Mouse (Mus musculus): ENCODE data around the gene Mnat1. TPM values are rescaled to one million over a fixed set of nuclear protein-coding genes. Genes with fewer than 3 reads are reported as not detected.
"Not testable (repeated sequence)": the region's sequence is repeated elsewhere in the genome, so short reads cannot be mapped to it uniquely, and the experiment has no call there.

Gene Mnat1
- polyA plus RNA-seq, 1 experiment = 15.9 TPM

DNA sequence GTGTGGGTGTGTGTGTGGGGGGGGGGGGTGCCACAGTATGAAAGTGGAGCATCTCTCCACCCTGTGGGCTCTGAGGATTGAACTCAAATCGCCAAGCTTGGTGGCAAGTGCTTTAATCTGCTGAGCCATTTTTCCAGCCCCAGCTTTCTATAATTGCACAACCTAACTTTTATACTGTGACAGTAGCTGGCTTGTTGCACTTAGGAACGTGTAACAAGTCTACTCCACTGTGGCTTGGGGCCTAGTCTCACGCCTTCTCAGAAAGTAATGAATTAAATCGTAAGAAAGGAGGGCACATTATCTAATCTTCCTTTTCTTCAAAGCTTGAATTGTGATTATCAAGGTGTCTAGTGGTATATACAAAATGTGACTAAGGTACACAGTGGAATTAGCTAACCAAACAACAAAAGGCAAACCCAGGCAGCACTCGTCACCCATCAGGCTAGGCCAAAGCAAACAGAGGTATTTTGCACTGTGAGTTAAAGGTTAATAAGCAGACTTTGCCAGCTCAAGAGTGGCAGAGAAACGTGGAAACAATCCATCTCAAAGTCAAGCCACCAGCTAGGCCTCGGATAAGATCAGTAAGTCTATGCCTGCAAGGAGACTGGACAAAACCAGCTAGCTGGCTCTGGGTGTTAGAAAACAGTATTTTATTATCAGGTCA lies 32.7 kb upstream of the Mnat1 start:
- Histone ChIP-seq H3K27ac (ENCODE audit: insufficient read depth, low read length) (no peak overlapping the region), H3K27me3 (ENCODE audit: control insufficient read depth, insufficient read depth, low read length) (no peaks in the 10 kb centered on the region; the same call in 1 of the 2 replicates), H3K4me3 (replicated peaks; ENCODE audit: insufficient read depth, low read depth, low read length) (no peak overlapping the region), H3K4me1 (ENCODE audit: control insufficient read depth, insufficient read depth, low read length) (no peaks in the 10 kb centered on the region)
- WGBS = 84% methylated on average over 7 of the region's 7 CpGs
- no peak for TF ChIP-seq CTCF (IDR thresholded peaks at IDR 0.05; ENCODE audit: borderline replicate concordance, insufficient read depth, low read depth, low read length)
- TF ChIP-seq POLR2A (IDR thresholded peaks at IDR 0.05; ENCODE audit: borderline replicate concordance, insufficient read depth, low read length) = no peak
- no peak for DNase-seq

DNA sequence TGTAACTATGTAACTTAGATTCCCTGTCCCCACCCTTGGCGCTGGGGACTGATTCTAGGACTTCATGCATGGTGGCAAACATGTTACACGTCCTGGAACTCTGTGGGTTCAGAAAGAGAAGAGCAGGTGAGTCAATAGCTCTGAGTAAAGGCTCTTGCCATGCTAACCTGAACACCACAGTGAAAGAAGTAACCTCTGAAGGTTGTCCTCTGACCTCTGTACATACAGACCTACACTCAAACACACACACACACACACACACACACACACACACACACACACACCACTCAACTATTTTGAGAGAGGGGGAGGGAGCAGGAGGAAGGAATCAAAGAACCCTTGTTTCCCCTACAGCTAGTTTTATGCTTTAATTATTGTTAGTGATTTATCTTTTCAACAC lies 29.3 kb upstream of the Mnat1 start:
- Histone ChIP-seq H3K27ac (ENCODE audit: insufficient read depth, low read length) (no peak overlapping the region), H3K4me3 (replicated peaks; ENCODE audit: insufficient read depth, low read depth, low read length) (no peak overlapping the region), H3K4me1 (ENCODE audit: control insufficient read depth, insufficient read depth, low read length) (no peaks in the 10 kb centered on the region), H3K27me3 (ENCODE audit: control insufficient read depth, insufficient read depth, low read length) (no peaks in the 10 kb centered on the region)
- no peak for DNase-seq
- 83% methylated on average over 2 of the region's 2 CpGs for WGBS
- TF ChIP-seq POLR2A (IDR thresholded peaks at IDR 0.05; ENCODE audit: borderline replicate concordance, insufficient read depth, low read length) (no peak), CTCF (IDR thresholded peaks at IDR 0.05; ENCODE audit: borderline replicate concordance, insufficient read depth, low read depth, low read length) (no peak)

GRCm38 (mm10) chr12:73094605-73095004 lies 28.9 kb upstream of the Mnat1 start:
- WGBS = 39% methylated on average over 2 of the region's 2 CpGs
- no peak for DNase-seq
- Histone ChIP-seq H3K27ac (ENCODE audit: insufficient read depth, low read length) (no peak overlapping the region), H3K27me3 (ENCODE audit: control insufficient read depth, insufficient read depth, low read length) (no peaks in the 10 kb centered on the region), H3K4me3 (replicated peaks; ENCODE audit: insufficient read depth, low read depth, low read length) (no peak overlapping the region), H3K4me1 (ENCODE audit: control insufficient read depth, insufficient read depth, low read length) (no peaks in the 10 kb centered on the region)
- TF ChIP-seq POLR2A (IDR thresholded peaks at IDR 0.05; ENCODE audit: borderline replicate concordance, insufficient read depth, low read length) (no peak), CTCF (IDR thresholded peaks at IDR 0.05; ENCODE audit: borderline replicate concordance, insufficient read depth, low read depth, low read length) (no peak)

DNA sequence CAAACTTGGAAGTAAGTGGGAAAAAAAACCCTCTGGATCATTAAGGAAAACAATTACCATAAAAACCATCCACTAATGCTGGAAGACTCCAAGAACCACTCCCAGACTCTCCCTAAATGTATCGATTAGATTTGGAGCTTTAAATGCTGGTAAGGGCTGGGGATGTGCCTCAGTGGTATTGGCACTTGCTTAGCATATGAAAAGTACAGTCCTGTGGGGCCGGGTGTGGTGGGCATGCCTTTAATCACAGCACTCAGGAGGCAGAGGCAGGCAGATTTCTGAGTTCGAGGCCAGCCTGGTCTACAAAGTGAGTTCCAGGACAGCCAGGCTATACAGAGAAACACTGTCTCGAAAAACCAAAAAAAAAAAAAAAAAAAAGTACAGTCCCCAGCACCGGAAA lies 27.3 kb upstream of the Mnat1 start:
- H3K27ac ChIP-seq (ENCODE audit: insufficient read depth, low read length); H3K27me3 ChIP-seq (ENCODE audit: control insufficient read depth, insufficient read depth, low read length); H3K4me3 ChIP-seq (replicated peaks; ENCODE audit: insufficient read depth, low read depth, low read length); DNase-seq; H3K4me1 ChIP-seq (ENCODE audit: control insufficient read depth, insufficient read depth, low read length): not testable (repeated sequence)
- 90% methylated on average over 5 of the region's 5 CpGs for WGBS

DNA sequence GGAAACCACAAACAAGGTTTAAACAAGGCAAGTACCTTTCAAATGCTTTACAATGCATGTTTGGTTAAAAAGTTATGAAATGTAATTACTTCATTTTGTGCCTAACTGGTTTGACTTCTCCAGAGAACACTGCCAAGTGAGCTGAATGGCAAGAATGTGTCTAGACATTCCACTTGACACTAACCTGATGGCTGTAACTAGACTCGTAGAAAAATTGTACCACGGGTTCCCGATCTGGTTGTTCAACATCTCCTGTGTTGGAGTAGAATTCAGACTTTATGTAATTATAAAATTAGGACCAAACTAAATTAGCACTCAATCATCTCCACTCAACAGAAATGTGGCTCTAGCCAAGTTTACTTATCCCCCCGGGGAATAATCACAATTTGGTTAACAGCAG lies 24.9 kb upstream of the Mnat1 start:
- no peak for DNase-seq
- Histone ChIP-seq H3K27ac (ENCODE audit: insufficient read depth, low read length) (no peak overlapping the region), H3K4me1 (ENCODE audit: control insufficient read depth, insufficient read depth, low read length) (no peaks in the 10 kb centered on the region), H3K4me3 (replicated peaks; ENCODE audit: insufficient read depth, low read depth, low read length) (no peak overlapping the region), H3K27me3 (ENCODE audit: control insufficient read depth, insufficient read depth, low read length) (no peaks in the 10 kb centered on the region)
- 86% methylated on average over 4 of the region's 4 CpGs for WGBS
- TF ChIP-seq POLR2A (IDR thresholded peaks at IDR 0.05; ENCODE audit: borderline replicate concordance, insufficient read depth, low read length) (no peak), CTCF (IDR thresholded peaks at IDR 0.05; ENCODE audit: borderline replicate concordance, insufficient read depth, low read depth, low read length) (no peak)

- DNase-seq = no peak
- Histone ChIP-seq H3K4me3 (replicated peaks; ENCODE audit: insufficient read depth, low read depth, low read length) (no peak overlapping the region), H3K4me1 (ENCODE audit: control insufficient read depth, insufficient read depth, low read length) (no peaks in the 10 kb centered on the region), H3K27me3 (ENCODE audit: control insufficient read depth, insufficient read depth, low read length) (no peaks in the 10 kb centered on the region), H3K27ac (ENCODE audit: insufficient read depth, low read length) (no peak overlapping the region)
- TF ChIP-seq POLR2A (IDR thresholded peaks at IDR 0.05; ENCODE audit: borderline replicate concordance, insufficient read depth, low read length) = no peak
- no peak for TF ChIP-seq CTCF (IDR thresholded peaks at IDR 0.05; ENCODE audit: borderline replicate concordance, insufficient read depth, low read depth, low read length)
- 92% methylated on average over 12 of the region's 12 CpGs for WGBS
Observed at GRCm38 (mm10) chr12:73103713-73104112, 19.8 kb upstream of the Mnat1 start.

DNA sequence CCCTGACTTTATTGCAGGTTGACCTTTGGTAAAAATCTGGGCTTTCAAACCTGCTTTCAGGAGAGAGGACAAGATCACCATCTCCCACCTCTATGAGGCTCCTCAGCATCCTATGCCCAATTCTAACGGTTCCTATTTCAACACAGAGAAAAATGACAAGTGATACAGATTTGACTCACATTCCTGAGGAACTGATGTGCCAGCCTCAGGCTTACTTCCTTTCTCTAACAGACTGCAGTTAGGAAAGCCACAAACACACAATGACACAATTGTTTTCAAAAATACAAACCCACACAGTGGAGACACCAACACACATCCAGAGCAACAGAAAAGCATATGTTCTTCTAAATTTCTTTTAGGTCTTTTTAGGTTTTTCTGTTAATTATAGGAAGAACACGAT lies 15.7 kb upstream of the Mnat1 start:
- Histone ChIP-seq H3K4me1 (ENCODE audit: control insufficient read depth, insufficient read depth, low read length) (no peaks in the 10 kb centered on the region), H3K4me3 (replicated peaks; ENCODE audit: insufficient read depth, low read depth, low read length) (no peak overlapping the region), H3K27me3 (ENCODE audit: control insufficient read depth, insufficient read depth, low read length) (no peaks in the 10 kb centered on the region; the same call in 1 of the 2 replicates), H3K27ac (ENCODE audit: insufficient read depth, low read length) (no peak overlapping the region)
- no peak for DNase-seq
- no peak for TF ChIP-seq CTCF (IDR thresholded peaks at IDR 0.05; ENCODE audit: borderline replicate concordance, insufficient read depth, low read depth, low read length)
- WGBS = 77% methylated on average over 2 of the region's 2 CpGs

DNA sequence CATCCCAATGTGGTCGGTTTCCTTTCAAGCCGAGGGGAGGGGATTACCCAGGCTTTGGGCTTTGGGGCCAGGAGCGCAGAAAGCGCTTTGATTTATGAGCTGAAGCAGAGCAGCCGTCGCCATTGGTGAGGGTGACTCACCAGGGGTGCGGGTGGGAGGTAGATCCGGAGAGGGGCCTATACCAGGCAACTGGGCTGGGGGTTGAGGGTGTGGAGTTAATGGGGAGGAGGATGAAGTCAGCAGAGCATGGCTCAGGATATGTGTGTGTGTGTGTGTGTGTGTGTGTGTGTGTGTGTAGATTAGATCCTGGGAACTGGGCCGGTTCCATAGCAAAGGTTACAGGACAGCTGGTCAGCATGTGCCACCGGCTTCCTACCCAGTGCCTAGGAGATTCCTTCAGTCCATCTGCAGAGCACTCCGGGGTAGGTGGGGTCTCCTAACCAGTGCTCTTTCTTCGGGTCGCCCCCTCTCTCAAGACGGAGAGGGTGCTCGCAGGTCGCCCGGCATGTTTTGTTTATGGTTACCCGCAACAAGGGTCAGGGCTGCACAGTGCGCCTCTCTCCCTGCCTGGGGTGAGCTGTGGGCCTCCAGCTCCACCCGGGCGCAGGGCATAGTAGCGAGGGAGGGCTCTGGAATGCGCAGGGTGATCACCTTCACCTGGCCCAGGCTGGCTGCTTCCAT lies 12.9 kb upstream of the Mnat1 start:
- no peak overlapping the region for H3K4me3 ChIP-seq (replicated peaks; ENCODE audit: insufficient read depth, low read depth, low read length)
- TF ChIP-seq POLR2A (IDR thresholded peaks at IDR 0.05; ENCODE audit: borderline replicate concordance, insufficient read depth, low read length) (no peak), CTCF (IDR thresholded peaks at IDR 0.05; ENCODE audit: borderline replicate concordance, insufficient read depth, low read depth, low read length) (no peak)
- H3K4me1 ChIP-seq (ENCODE audit: control insufficient read depth, insufficient read depth, low read length) = no peaks in the 10 kb centered on the region
- DNase-seq = peak in 1 of 2 experiments; percentile 12
- H3K27ac ChIP-seq (ENCODE audit: insufficient read depth, low read length) = no peak overlapping the region
- WGBS = 26% methylated on average over 23 of the region's 23 CpGs
- no peaks in the 10 kb centered on the region; the same call in 1 of the 2 replicates for H3K27me3 ChIP-seq (ENCODE audit: control insufficient read depth, insufficient read depth, low read length)

Measured in cerebellum, adult 2 months (tissue).